Mouse (Mus musculus): ENCODE measurements at regions not wholly inside any gene's neighbourhood (a gene's known extent, or its start where the extent isn't known, plus 50 kb on each side); places are given as distances from the start of the nearest gene placed in this dataset.

DNA sequence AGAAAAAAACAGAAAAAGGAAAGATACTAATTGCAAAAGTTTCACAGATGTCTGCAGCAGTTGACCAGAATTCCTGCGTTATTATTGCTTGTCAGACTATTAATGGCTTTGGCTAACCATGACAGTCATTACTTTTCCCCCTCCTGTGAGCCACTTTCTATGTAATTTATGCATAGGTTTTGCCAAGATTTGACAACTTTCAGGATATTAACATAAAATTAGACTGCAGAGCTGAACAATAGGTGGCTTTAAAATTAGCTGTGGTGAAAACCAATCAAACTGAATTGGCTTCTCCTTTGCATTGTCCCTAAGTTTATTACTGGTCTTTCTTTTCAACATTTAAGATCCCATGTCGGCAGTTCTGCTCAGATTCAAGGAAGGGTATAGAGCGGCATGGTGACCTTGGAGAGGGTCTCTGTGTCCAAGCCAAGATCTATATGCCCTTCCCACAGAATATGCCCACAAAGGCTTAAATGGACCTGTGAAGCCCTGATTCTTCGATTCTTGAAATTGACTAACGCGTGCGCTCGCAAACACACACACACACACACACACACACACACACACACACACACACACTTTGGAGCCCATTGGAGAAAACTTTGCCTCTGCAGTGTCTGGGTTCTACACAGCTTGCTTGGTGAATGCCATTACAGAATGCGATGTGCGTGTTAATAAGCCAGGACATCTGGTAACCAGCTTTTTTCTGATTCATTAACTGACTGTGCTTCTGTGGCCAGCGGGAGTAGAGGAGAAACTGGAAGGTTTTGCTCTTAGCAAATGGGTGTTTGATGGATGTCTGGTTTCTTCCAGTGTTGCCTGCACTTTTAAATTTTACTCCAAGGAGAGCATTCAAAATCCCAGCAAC is 69.8 kb upstream of the Itga4 start:
- in situ Hi-C loops (cut with MboI), result no loop called here

DNA sequence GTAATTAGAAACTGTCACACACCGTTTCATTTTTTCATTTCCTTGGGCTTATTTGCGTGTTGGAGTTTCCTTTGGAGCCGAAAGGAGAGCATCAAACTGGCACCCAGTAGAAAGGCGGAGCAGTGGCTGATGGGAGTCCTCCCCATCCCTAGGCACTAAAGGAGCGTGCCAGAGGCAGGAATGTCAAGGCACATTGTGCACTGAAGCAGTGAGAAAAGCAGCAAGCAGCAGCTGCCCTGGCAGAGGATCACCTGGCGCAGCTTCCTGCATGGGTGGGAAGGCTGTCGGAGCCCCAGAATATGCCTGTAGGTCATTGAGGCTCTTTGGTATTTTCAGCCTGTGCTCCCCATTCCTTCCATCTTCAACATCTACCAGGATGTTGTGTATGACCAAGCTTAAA is 68.3 kb upstream of the Itga4 start:
- in situ Hi-C loops (cut with MboI), result no loop called here

DNA sequence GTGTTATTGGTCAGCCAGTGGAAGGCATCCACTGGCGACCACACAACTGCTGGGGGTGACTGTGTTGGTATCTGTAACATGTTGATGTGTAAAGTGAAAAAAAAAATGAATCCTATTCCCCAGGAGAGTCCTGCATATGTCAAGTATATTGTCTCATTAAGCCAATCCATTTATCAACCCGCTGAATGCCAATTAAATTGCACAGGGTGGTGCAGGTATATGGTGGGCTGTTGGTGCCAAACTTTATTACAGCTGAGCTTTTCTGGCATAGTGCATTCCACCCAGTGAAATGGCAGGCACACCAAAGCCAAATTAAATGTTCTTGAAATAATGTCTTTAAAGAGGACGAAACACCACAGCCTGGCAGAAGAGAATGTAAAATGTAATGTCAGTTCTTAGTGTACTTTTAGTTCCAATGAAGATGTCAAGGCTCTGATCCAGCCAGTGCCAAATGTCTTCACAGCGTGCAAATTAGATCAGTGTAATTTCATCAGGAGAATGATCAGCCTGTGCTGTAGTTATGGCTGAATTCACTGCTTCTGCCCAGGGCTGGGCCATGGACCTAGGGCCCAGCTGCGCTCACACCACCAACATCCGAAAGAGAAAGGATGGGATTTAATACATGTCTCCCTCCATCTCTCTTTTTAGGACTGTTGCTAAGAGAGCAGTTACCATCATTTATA is 66.6 kb upstream of the Itga4 start:
- in situ Hi-C loops (cut with MboI), result no loop called here

GRCm38 (mm10) chr2:79193851-79194250 is 61.4 kb upstream of the Itga4 start:
- in situ Hi-C loops (cut with MboI), result no loop called here

DNA sequence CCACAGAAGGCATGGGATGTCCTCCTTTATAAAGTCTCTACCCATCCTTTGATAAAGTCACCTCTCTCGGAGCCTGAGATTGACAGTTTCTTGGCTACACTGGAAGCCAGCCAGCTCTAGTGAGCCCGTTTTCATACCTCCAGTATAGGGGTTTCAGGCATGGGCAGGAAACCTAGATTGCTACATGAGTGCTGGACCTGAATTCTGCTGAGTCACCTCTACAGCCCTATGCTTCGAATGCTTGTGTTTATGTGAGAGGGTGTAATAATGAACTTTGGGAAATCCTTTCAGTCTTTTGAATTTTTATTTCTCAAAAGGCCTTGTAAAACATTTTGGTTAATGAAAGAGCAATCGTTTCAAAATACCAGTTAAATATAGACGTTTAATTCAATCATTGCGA is 53.5 kb upstream of the Itga4 start:
- in situ Hi-C loops (cut with MboI), result no loop called here
